Mouse (Mus musculus): ENCODE results near the gene Ankrd10. TPM values are rescaled to one million over a fixed set of nuclear protein-coding genes. Genes with fewer than 3 reads are reported as not detected.

The Ankrd10 gene
- polyA plus RNA-seq, 1 experiment from 2014 or later: 108 TPM

GRCm38 (mm10) chr8:11591837-11592236 is 43.7 kb downstream of the Ankrd10 start:
- WGBS: 86% methylated on average over 4 of the region's 4 CpGs
- Histone ChIP-seq H3K4me2 (replicated peaks; ENCODE audit: low read depth, low read length) (no peak overlapping the region), H3K9ac (replicated peaks; ENCODE audit: low read length) (no peak overlapping the region), H3K27ac (ENCODE audit: low read length) (no peak overlapping the region), H3K36me3 (ENCODE audit: insufficient read depth, low read length) (no peaks in the 10 kb centered on the region), H3K27me3 (ENCODE audit: insufficient read depth, low read length) (no peaks in the 10 kb centered on the region), H3K4me3 (ENCODE audit: low read length) (no peak overlapping the region), H3K4me1 (ENCODE audit: insufficient read depth, low read length) (peaks cover 5% of the 10 kb centered on the region; the same call in 1 of the 2 replicates), H3K9me3 (ENCODE audit: low read length) (0 out of 2 replicates have a peak, but pooled peaks cover 3% of the 10 kb centered on the region)
- no peak for ATAC-seq (ENCODE audit: low FRiP score, low TSS enrichment)

GRCm38 (mm10) chr8:11586374-11586745 is 49.2 kb downstream of the Ankrd10 start:
- Histone ChIP-seq H3K4me3 (ENCODE audit: low read length) (no peak overlapping the region), H3K9me3 (ENCODE audit: low read length) (no peaks in the 10 kb centered on the region), H3K36me3 (ENCODE audit: insufficient read depth, low read length) (no peaks in the 10 kb centered on the region), H3K27me3 (ENCODE audit: insufficient read depth, low read length) (no peaks in the 10 kb centered on the region), H3K4me2 (replicated peaks; ENCODE audit: low read depth, low read length) (no peak overlapping the region), H3K27ac (ENCODE audit: low read length) (no peak overlapping the region), H3K9ac (replicated peaks; ENCODE audit: low read length) (no peak overlapping the region), H3K4me1 (ENCODE audit: insufficient read depth, low read length) (peaks cover 8% of the 10 kb centered on the region; the same call in 1 of the 2 replicates)
- whole genome bisulfite sequencing: 50% methylated on average over 2 of the region's 2 CpGs
- ATAC-seq (ENCODE audit: low FRiP score, low TSS enrichment): no peak

DNA sequence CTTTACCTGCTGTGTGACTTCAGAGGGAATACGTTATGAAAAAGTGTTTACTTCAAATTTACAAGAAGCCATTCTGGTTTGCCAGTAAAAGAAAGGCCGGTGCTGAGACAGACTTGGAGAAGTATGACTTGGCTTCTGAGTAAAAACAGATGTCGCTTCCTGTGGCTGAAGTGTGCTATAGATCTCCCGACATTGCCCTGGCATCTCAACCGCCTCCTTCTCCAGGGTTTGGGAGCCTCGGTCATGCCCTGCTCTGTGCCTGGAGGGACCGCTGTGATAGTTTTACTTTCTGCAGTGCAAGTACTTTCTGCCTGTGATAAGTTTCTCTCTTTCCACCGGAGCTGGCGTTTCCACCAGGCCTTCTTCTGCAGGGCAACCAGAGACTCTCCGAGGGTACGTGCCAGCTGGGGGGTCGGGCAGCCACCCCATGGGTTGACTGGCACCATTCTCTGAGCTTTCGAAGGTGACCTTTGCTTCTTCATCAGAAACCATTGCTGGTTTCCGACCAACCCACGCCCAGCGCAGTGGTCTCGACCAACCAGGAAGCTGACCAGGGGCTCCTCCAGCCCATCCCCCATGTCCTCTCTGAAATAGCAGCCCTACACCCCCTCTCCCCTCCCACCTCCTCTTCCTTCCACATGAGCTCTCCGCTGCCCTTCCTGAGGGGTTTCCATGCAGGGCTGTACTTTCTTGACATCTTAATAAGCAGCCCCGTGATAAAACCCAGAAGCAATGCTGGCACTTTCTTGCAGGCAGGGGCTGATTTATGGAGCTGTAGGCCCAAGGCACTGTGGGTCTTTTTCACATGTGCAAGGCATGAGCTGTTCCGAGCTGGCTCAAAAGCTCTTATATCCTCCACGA is 49.8 kb downstream of the Ankrd10 start:
- no peak overlapping the region for H3K4me3 ChIP-seq (ENCODE audit: low read length)
- no peaks in the 10 kb centered on the region for H3K9me3 ChIP-seq (ENCODE audit: low read length)
- no peaks in the 10 kb centered on the region for H3K27me3 ChIP-seq (ENCODE audit: insufficient read depth, low read length)
- 62% methylated on average over 21 of the region's 21 CpGs for WGBS
- peaks cover 8% of the 10 kb centered on the region; the same call in 1 of the 2 replicates for H3K4me1 ChIP-seq (ENCODE audit: insufficient read depth, low read length)
- H3K9ac ChIP-seq (replicated peaks; ENCODE audit: low read length): no peak overlapping the region
- no peak overlapping the region for H3K27ac ChIP-seq (ENCODE audit: low read length)
- no peak overlapping the region for H3K4me2 ChIP-seq (replicated peaks; ENCODE audit: low read depth, low read length)
- peak; percentile 35; the same call in 1 of the 2 replicates for ATAC-seq (ENCODE audit: low FRiP score, low TSS enrichment)
- no peaks in the 10 kb centered on the region for H3K36me3 ChIP-seq (ENCODE audit: insufficient read depth, low read length)

DNA sequence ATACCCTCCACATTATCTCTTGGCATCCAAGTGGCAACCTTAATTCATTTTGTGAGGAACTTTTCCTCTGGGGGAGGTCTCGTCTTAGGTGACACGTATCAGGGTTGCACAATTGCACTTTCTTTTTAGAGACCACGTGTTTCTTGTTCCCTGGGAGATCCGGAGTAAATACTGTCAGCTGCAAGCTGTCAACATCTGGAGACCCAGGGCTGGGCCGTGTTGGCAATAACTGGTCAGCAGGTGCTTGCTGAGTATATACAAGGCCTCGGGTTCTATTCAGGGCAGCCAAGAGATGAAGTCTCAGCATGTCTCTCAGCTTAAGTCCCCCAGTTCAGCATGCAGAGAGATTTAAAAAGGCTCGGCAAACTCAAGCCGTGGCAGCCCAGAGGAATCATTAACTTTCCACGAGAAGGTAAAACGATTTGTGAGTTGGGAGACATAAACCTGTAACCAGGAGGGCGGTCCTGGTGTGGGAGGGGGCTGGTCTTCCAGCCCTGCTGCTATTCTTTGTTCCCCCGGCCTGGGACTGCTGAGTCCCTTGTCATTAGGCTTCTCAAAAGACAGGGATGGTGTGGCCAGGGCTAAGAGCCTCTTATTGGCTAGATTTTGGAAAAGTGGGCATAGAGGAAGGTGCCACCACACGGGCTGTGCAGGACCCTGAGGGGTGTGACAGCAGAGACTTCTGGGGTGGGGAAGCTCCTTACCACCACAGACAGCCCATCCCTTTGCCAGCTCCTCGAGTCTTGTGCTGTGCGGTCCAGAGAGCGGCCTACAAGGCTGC is 59.8 kb downstream of the Ankrd10 start:
- ATAC-seq (ENCODE audit: low FRiP score, low TSS enrichment): peak; percentile 64; the same call in 1 of the 2 replicates
- Histone ChIP-seq H3K27me3 (ENCODE audit: insufficient read depth, low read length) (no peaks in the 10 kb centered on the region), H3K27ac (ENCODE audit: low read length) (no peak overlapping the region), H3K9ac (replicated peaks; ENCODE audit: low read length) (no peak overlapping the region; the same call in 1 of the 2 replicates), H3K4me2 (replicated peaks; ENCODE audit: low read depth, low read length) (no peak overlapping the region), H3K9me3 (ENCODE audit: low read length) (no peaks in the 10 kb centered on the region), H3K36me3 (ENCODE audit: insufficient read depth, low read length) (no peaks in the 10 kb centered on the region), H3K4me3 (ENCODE audit: low read length) (no peak overlapping the region), H3K4me1 (ENCODE audit: insufficient read depth, low read length) (peaks cover 17% of the 10 kb centered on the region)
- 44% methylated on average over 16 of the region's 16 CpGs for WGBS

GRCm38 (mm10) chr8:11574911-11575603 is 60.5 kb downstream of the Ankrd10 start:
- H3K27ac ChIP-seq (ENCODE audit: low read length): peak overlapping the region; percentile 56; the same call in 1 of the 2 replicates
- H3K4me1 ChIP-seq (ENCODE audit: insufficient read depth, low read length): peaks cover 17% of the 10 kb centered on the region
- H3K4me2 ChIP-seq (replicated peaks; ENCODE audit: low read depth, low read length): no peak overlapping the region
- no peak overlapping the region for H3K9ac ChIP-seq (replicated peaks; ENCODE audit: low read length)
- WGBS: 41% methylated on average over 9 of the region's 9 CpGs
- H3K9me3 ChIP-seq (ENCODE audit: low read length): no peaks in the 10 kb centered on the region
- no peak; the same call in 1 of the 2 replicates for ATAC-seq (ENCODE audit: low FRiP score, low TSS enrichment)
- H3K27me3 ChIP-seq (ENCODE audit: insufficient read depth, low read length): no peaks in the 10 kb centered on the region
- no peak overlapping the region for H3K4me3 ChIP-seq (ENCODE audit: low read length)
- H3K36me3 ChIP-seq (ENCODE audit: insufficient read depth, low read length): no peaks in the 10 kb centered on the region

DNA sequence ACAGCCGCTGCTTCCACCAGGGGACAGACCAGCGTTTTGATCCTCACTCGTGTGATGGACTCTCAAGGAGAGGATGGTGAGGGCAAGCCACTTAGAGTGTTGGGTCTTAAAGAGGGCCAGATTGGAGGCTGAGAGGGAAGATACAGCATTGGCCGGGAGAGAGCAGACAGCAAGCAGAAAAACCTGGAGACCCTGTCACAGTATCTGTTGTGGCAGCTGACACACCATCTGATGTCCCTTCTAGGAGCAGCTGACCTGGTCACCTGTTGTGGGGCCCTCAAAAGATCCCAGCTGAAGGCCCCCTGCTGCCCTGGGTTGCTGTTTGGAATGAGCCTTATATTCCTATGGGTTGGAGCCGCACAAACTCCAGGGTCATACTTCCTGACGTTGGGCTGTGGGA is 63.1 kb downstream of the Ankrd10 start:
- H3K4me2 ChIP-seq (replicated peaks; ENCODE audit: low read depth, low read length): no peak overlapping the region
- no peaks in the 10 kb centered on the region for H3K27me3 ChIP-seq (ENCODE audit: insufficient read depth, low read length)
- H3K27ac ChIP-seq (ENCODE audit: low read length): no peak overlapping the region
- no peak overlapping the region for H3K4me3 ChIP-seq (ENCODE audit: low read length)
- peaks cover 6% of the 10 kb centered on the region; the same call in 1 of the 2 replicates for H3K36me3 ChIP-seq (ENCODE audit: insufficient read depth, low read length)
- peaks cover 17% of the 10 kb centered on the region for H3K4me1 ChIP-seq (ENCODE audit: insufficient read depth, low read length)
- ATAC-seq (ENCODE audit: low FRiP score, low TSS enrichment): no peak
- H3K9ac ChIP-seq (replicated peaks; ENCODE audit: low read length): no peak overlapping the region
- H3K9me3 ChIP-seq (ENCODE audit: low read length): no peaks in the 10 kb centered on the region
- WGBS: 63% methylated on average over 6 of the region's 6 CpGs

- Histone ChIP-seq H3K4me2 (replicated peaks; ENCODE audit: low read depth, low read length) (no peak overlapping the region), H3K4me3 (ENCODE audit: low read length) (no peak overlapping the region), H3K36me3 (ENCODE audit: insufficient read depth, low read length) (peaks cover 9% of the 10 kb centered on the region; the same call in 1 of the 2 replicates), H3K9me3 (ENCODE audit: low read length) (no peaks in the 10 kb centered on the region), H3K27ac (ENCODE audit: low read length) (no peak overlapping the region), H3K4me1 (ENCODE audit: insufficient read depth, low read length) (peaks cover 17% of the 10 kb centered on the region), H3K27me3 (ENCODE audit: insufficient read depth, low read length) (no peaks in the 10 kb centered on the region), H3K9ac (replicated peaks; ENCODE audit: low read length) (no peak overlapping the region)
- 87% methylated on average over 10 of the region's 10 CpGs for WGBS
- ATAC-seq (ENCODE audit: low FRiP score, low TSS enrichment): no peak
Observed at GRCm38 (mm10) chr8:11571950-11572349, 63.6 kb downstream of the Ankrd10 start.

DNA sequence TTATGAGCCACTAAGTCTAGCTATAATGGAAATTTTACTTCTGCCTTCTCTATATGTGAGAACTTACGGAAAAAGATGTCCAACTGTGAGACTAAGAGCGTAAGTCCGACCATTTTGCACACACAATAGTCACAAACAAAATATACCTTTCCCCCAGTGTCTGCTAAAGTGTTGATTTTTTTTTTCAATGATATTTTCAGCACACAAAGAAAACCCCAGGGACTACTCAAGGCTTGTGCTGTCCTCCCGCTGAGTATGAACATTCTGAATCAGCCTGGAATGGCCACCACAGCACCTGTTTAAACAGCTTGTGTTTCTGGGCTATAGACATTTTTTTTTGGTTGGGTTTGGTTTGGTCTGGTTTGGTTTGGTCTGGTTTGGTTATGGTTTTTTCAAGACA is 64.8 kb downstream of the Ankrd10 start:
- no peak overlapping the region for H3K4me2 ChIP-seq (replicated peaks; ENCODE audit: low read depth, low read length)
- 93% methylated on average over 4 of the region's 4 CpGs for WGBS
- ATAC-seq (ENCODE audit: low FRiP score, low TSS enrichment): no peak
- H3K27ac ChIP-seq (ENCODE audit: low read length): no peak overlapping the region
- H3K4me3 ChIP-seq (ENCODE audit: low read length): no peak overlapping the region
- no peak overlapping the region for H3K9ac ChIP-seq (replicated peaks; ENCODE audit: low read length)
- H3K27me3 ChIP-seq (ENCODE audit: insufficient read depth, low read length): no peaks in the 10 kb centered on the region
- peaks cover 8% of the 10 kb centered on the region for H3K4me1 ChIP-seq (ENCODE audit: insufficient read depth, low read length)
- H3K9me3 ChIP-seq (ENCODE audit: low read length): no peaks in the 10 kb centered on the region
- peaks cover 17% of the 10 kb centered on the region; the same call in 1 of the 2 replicates for H3K36me3 ChIP-seq (ENCODE audit: insufficient read depth, low read length)

DNA sequence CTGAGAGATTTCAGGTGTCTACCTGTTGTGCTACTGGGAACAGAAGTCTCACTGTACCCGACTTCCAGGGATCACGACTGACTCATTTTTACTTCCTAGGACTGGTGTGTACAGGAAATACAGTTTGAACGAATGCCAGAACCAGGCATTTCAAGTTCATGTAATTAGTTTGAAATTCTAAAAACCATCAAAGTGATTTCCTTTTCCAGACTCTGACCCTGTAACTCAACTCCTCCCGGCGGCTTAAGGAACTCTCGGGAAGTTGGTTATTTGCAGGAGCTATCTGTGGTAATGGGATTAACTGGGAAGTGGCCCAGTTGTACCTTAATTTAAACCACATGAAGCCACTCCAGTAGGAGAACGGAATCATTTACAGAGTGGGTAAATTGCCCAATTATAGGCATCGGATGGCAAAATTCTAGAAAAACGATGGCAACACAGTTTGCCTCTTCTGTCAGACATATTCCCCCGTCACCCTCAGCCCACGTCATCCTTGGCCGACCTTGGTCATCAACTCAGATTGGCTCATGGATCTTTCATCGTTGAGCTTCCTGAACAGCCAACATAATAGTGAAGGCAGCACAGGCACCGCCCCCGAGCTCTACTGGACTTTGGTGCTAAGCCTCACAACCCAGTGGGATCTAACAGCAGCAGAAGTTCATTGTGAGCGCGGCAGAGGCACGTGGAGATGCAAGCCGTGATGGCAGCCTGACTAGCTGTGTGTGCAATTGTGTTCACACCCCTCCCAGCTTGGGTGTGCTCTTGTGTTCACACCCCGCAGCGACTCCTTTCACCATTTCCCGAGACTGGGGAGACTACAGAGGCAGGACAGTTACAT is 66.1 kb downstream of the Ankrd10 start:
- 78% methylated on average over 22 of the region's 22 CpGs for WGBS
- no peak for ATAC-seq (ENCODE audit: low FRiP score, low TSS enrichment)
- no peak overlapping the region for H3K4me2 ChIP-seq (replicated peaks; ENCODE audit: low read depth, low read length)

More for the DNA sequence above, 66.1 kb downstream of the Ankrd10 start:
- Histone ChIP-seq H3K27ac (ENCODE audit: low read length) (no peak overlapping the region), H3K27me3 (ENCODE audit: insufficient read depth, low read length) (no peaks in the 10 kb centered on the region), H3K9me3 (ENCODE audit: low read length) (no peaks in the 10 kb centered on the region), H3K4me3 (ENCODE audit: low read length) (no peak overlapping the region), H3K9ac (replicated peaks; ENCODE audit: low read length) (no peak overlapping the region), H3K36me3 (ENCODE audit: insufficient read depth, low read length) (peaks cover 26% of the 10 kb centered on the region), H3K4me1 (ENCODE audit: insufficient read depth, low read length) (no peaks in the 10 kb centered on the region)

All from kidney, embryonic 16.5 days (tissue).